Mouse (Mus musculus): ENCODE results near the gene Yme1l1.
A peak's percentile ranks its signal among the peaks of the same experiment; 100 is the strongest.

The Yme1l1 gene

DNA sequence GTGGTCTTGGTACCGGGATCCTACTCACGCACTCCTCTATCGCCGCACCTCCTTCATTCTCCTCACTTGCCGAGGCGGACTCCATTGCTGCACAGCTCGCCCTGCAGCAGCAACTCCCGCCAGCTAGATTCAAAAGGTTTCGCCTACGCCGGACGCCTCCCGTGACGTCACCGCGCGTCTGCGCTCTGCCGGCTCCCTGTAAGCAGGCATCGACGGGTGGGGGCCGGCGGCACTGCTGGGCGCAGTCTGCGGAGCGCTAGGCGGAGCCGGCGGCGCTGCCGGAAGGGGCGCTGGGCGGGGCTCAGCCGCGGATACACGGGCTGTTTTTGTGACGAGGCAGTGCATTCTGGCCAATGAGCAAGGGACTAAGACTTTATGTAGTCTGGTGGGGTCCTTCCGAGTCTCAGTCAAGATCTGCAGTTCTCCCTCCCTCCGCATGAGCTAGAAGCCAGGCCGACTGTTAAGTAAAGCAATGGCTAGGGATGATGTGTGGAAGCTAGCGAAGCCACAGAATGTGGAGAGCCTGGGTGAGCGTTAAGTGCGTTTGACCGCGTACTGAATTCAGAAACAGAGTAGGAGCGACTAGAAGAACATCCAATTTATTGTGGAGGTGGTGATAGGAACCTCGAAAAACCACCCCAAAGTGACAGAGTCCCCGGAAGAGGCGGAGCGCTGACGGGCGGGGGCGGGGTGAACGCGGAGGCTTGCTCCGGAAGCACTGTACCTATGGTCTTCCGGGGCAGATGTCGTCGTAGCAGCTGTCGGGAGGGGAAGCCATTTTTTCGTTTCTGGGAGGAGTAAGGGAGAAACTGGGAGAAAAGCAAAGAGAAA lies at the start of gene Yme1l1, which contains the start of gene Mastl:
Gene Yme1l1, plus strand, starts transcription at position 593 of the 831 bp plus-strand sequence.
Gene Mastl, minus strand, starts transcription at position 248 of the 831 bp plus-strand sequence.
- peak; percentile 96 for DNase-seq (ENCODE audit: low read depth, low spot score)

- no peak for DNase-seq (ENCODE audit: low read depth, low spot score)
Measured at GRCm38 (mm10) chr2:23119573-23119972, 36.6 kb upstream of the Yme1l1 start.

DNA sequence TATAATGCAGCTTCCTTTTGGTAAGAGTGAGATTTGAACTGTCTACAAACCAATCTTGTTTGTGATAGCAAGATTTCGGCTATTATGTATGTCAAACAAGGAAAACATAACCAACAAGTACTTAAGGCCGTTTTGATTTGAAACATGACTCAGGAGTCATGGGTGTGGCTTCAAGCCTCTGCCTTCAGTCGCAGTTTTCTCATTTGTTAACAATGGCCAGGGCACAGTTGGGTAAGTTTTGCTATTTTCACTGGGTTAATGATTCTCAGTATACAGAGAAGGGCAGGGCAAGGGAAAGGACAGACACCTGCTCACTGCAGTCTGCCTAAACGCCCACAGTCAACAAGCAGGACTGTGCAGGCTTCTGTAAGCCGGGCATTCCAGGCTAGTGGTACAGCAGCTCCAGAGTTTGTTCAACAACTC lies 959 bp upstream of the Yme1l1 start:
- no peak for DNase-seq (ENCODE audit: low read depth, low spot score)

- DNase-seq (ENCODE audit: low read depth, low spot score) = no peak
Measured at GRCm38 (mm10) chr2:23156608-23157081, 476 bp downstream of the Yme1l1 start.

- DNase-seq (ENCODE audit: low read depth, low spot score) = no peak
Measured at GRCm38 (mm10) chr2:23172305-23172704, 16.1 kb downstream of the Yme1l1 start.

DNA sequence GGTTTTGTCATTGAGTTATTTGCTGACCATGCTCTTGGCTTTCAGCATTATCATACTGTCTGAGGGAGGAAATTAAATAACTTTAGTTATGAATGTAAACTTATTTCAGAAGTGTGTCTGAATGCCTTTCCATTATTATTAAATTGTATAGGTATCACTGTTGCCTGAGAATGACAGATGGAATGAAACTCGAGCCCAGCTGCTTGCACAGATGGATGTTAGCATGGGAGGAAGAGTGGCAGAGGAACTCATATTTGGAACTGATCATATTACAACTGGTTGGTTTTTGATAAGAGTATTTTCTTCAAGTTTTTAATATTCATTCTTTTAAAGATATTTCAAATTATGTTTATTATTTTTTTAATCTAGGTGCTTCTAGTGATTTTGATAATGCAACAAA lies 38.2 kb downstream of the Yme1l1 start:
- no peak for DNase-seq (ENCODE audit: low read depth, low spot score)

DNA sequence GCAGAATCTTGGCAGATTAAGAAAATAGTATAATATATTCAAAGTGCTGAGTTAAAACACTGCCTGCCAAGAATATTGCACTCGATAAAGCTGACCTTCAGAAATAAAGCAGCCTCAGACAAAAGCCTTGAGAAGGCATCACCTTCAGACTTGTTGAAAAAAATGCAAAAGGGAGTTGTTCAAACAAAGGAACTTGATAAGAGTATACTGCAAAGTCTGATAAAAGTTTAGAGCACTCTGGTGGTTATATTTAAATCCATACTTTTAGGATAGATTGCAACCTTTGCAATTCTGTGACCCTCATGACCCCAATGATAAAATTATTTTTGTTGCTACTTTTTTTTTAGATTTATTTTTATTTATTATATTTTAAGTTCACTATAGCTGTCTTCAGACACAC lies 44.9 kb downstream of the Yme1l1 start:
- no peak for DNase-seq (ENCODE audit: low read depth, low spot score)

DNA sequence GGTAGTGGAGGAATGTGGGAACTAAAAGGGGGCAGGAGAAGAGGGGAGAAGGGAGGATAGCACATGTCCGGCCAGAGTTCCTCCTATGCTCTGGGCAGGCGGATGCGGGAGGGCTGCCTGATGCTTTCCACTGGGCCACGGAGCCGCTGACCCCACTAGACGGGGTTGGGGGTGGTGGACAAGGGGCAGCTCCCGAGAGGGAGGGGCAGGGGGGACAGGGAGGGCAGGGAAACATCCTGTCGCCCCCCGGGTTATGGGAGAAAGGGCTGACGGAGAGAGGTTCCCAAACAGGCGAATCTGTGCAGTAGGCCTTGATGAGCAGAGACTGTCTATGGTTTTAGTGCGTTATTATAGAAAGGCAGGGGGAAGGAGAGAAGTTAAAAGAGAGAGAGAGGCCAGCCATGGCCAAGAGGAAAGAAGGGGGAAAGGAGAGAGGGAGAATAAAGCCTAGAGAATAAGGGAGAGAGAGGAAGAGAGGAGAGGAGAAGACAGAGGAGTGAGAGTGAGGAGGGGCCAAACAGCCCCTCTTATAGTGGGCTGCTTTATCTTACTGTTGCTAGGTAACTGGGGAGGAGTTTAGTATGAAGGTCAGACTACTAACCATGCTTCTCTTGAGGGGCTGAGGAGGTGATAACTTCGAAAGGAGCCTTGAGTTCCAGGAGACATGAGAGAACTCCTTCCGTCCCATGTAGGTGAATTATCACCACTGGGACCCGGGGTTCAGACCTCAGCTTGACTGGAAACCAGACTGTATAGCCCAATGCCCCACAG lies 46.9 kb downstream of the Yme1l1 start:
- no peak for DNase-seq (ENCODE audit: low read depth, low spot score)

DNA sequence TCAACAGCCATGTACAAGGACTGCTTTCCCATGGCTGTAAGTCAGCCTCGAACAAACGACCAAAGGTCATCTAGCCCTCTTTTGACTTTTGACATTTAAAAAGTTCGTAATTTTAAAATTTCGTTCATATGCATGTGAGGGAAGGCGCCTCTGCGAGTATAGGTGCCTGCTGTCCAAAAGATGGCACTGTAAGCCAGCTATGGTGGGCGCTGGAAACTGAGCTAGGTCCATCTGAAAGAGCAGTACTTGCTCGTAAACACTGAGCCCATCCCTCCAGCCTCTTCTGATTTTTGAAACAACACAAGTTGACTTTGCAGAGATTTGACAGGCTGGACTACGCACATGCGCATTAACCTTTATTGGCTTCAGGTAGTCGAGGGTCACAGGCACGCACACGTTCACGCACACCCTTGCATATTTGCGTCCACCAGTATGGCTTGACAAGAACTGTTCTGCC lies 50.9 kb downstream of the Yme1l1 start, which contains the start of gene 4931423N10Rik:
Gene 4931423N10Rik, plus strand, starts transcription at position 407 of the 457 bp plus-strand sequence.
- DNase-seq (ENCODE audit: low read depth, low spot score) = peak; percentile 35

DNA sequence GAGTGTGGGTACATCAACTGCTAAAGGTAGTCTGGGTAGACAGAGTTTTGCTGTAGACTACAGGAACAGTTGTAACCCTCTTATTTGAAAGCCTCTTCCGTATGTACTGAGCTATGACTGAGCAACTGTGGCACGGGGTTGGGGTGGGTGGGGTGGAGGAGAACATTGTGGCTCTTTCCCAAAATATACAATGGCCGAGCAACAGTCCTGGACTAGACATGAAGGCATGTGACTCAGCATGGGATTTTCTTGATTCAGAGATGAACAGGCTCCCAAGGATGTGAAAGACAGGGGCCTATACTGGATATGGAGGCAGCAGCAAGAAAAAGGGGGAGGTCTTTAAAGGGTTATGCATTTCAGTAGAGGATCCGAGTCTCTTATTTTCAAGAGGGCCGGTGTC lies 57.5 kb downstream of the Yme1l1 start:
- no peak for DNase-seq (ENCODE audit: low read depth, low spot score)

GRCm38 (mm10) chr2:23225199-23225598 lies 69.0 kb downstream of the Yme1l1 start:
- DNase-seq (ENCODE audit: low read depth, low spot score) = no peak

GRCm38 (mm10) chr2:23228463-23228862 lies 72.3 kb downstream of the Yme1l1 start:
- no peak for DNase-seq (ENCODE audit: low read depth, low spot score)

DNA sequence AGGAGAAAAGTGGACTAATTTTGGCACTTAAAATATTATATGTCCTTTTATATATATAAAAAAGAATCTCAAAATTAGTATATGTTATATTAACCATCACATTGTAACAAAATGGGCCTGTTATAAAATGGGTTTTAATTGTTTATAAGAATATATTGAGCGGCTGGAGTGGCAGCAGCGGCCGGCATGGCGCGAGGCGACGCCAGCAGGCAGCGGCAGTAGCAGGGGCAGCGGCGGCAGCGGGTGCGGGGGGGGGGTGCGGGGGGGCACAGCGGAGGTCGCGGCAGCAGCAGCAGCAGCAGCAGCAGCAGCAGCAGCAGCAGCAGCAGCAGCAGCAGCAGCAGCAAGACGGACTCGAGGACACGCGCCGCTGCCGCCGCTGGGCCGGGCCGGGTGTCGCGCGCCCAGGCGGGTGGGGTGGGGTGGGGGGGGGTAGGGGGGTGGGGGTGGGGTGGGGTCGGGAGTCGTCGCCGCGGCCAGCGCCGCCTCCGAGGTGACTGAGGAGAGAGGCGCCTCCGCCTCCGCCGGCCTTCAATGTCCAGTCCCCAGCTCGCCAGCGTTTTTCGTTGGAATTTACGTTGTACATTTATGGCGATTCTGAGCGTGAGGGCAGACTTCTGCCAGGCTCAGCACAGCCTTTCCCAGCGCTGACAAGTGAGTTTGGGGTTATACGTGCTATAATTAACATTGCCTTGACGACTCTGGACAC lies 78.0 kb downstream of the Yme1l1 start:
- peak; percentile 7 for DNase-seq (ENCODE audit: low read depth, low spot score)

All from ES-CJ7 (cell line).